In the genomic region with DNA sequence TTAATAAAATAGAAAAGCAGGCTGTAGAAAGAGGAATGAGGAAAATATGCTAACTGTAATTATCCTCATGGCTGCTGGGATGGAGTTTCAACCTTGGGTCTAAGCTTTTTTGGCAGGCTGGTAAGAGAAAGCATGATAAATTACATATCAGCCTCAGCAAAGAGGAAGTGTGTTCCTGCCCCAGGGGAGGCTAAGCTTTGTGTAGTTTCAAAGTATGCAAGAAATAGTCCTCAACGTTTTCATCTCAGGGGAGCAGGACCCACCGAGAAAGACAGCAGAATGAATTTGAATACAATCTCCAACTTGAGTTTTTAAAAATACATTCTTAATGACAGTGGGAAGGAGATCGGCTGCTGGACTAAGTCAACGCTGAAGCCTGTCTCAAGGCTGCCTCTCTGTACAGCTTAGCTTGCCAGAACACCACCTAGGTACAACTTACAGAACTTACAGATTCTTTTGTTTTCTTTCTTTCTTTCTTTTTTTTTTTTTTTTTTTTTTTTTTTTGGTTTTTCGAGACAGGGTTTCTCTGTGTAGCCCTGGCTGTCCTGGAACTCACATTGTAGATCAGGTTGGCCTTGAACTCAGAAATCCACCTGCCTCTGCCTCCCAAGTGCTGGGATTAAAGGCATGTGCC, we compare ENCODE assay signal across 20 mouse cellular contexts.
A peak's percentile ranks its signal among the peaks of the same experiment; 100 is the strongest.
DNase-seq lines count a peak whose midpoint lies in the region; ATAC-seq and TF ChIP-seq lines count a peak whose summit lies in the region.
"Had no signal": no experiment of that assay in that cellular context is flagged by ENCODE, and none has a peak within 500 bp of the region (broad histone marks: within the 10 kb centered on the region; RNA-seq: fewer than 3 reads in every experiment).

No protein-coding gene starts in this region.

- H3K9me3 ChIP-seq in liver, postnatal 0 days (ENCODE audit: low read length): no peaks in the 10 kb centered on the region
- H3K9me3 ChIP-seq in liver, embryonic 11.5 days (ENCODE audit: control insufficient read depth, low read length): no peaks in the 10 kb centered on the region
- no peaks in the 10 kb centered on the region for H3K9me3 ChIP-seq in MEL (replicated peaks; ENCODE audit: insufficient read depth, low read length)
- H3K9me3 ChIP-seq in hindbrain, embryonic 13.5 days: no peaks in the 10 kb centered on the region
- H3K9me3 ChIP-seq: embryonic facial prominence, embryonic 13.5 days; heart, embryonic 15.5 days; hindbrain, embryonic 10.5 days; liver, embryonic 13.5 days; midbrain, embryonic 10.5 days; neural tube, embryonic 12.5 days had no signal

- no peak overlapping the region for H3K4me2 ChIP-seq in liver, postnatal 0 days (ENCODE audit: low read depth, low read length)
- no peak overlapping the region for H3K4me2 ChIP-seq in liver, embryonic 11.5 days
- H3K4me2 ChIP-seq in hindbrain, embryonic 13.5 days: no peak overlapping the region
- H3K4me2 ChIP-seq: embryonic facial prominence, embryonic 13.5 days; heart, embryonic 15.5 days; liver, embryonic 13.5 days; neural tube, embryonic 12.5 days had no signal

- 0 out of 2 replicates have a peak overlapping the region, but pooled peaks have one; percentile 7 for H3K27ac ChIP-seq in liver, postnatal 0 days (ENCODE audit: low read depth)
- no peak overlapping the region for H3K27ac ChIP-seq in liver, embryonic 11.5 days (ENCODE audit: low read depth, low read length)
- H3K27ac ChIP-seq in MEL (ENCODE audit: control insufficient read depth, low read depth, low read length): 0 out of 2 replicates have a peak overlapping the region, but pooled peaks have one; percentile 25
- no peak overlapping the region for H3K27ac ChIP-seq in hindbrain, embryonic 13.5 days
- H3K27ac ChIP-seq: embryonic facial prominence, embryonic 13.5 days; heart, adult 2 months; heart, embryonic 15.5 days; hindbrain, embryonic 10.5 days; liver, embryonic 13.5 days; midbrain, embryonic 10.5 days; neural tube, embryonic 12.5 days had no signal

- no peaks in the 10 kb centered on the region for H3K4me1 ChIP-seq in liver, postnatal 0 days (ENCODE audit: insufficient read depth)
- no peaks in the 10 kb centered on the region for H3K4me1 ChIP-seq in liver, embryonic 11.5 days (replicated peaks; ENCODE audit: control insufficient read depth, insufficient read depth, low read length)
- H3K4me1 ChIP-seq in MEL (ENCODE audit: control insufficient read depth in 1 of 2, insufficient read depth in 2 of 2, low read length in 2 of 2): peaks cover 2 to 8% of the 10 kb centered on the region in 2 experiments; a peak in 3 of 4 replicates
- no peaks in the 10 kb centered on the region for H3K4me1 ChIP-seq in hindbrain, embryonic 13.5 days (replicated peaks)
- H3K4me1 ChIP-seq: embryonic facial prominence, embryonic 13.5 days; heart, embryonic 15.5 days; hindbrain, embryonic 10.5 days; liver, embryonic 13.5 days; midbrain, embryonic 10.5 days; neural tube, embryonic 12.5 days had no signal

- TF ChIP-seq POLR2A in MEL (IDR thresholded peaks at IDR 0.05; ENCODE audit: control insufficient read depth in 1 of 2, insufficient read depth in 1 of 2, low read depth in 1 of 2, low read length in 2 of 2, poor library complexity in 1 of 2): no peak

- no peaks in the 10 kb centered on the region for H3K79me2 ChIP-seq in MEL (ENCODE audit: control insufficient read depth, insufficient read depth, low read length, poor library complexity)

- no peak for TF ChIP-seq CTCF in liver, postnatal 0 days (IDR thresholded peaks at IDR 0.05; ENCODE audit: low read depth)
- TF ChIP-seq CTCF in MEL (IDR thresholded peaks at IDR 0.05 in 2 of 3, conservative IDR thresholded peaks at IDR 0.05 in 1 of 3; ENCODE audit: control insufficient read depth in 1 of 3, insufficient read depth in 1 of 3, low read depth in 2 of 3, low read length in 3 of 3, poor library complexity in 1 of 3, severe bottlenecking in 1 of 3): no peak

- no peaks in the 10 kb centered on the region for H3K36me3 ChIP-seq in liver, postnatal 0 days (replicated peaks; ENCODE audit: insufficient read depth, low read length)
- H3K36me3 ChIP-seq in liver, embryonic 11.5 days (ENCODE audit: control insufficient read depth, insufficient read depth, low read length): no peaks in the 10 kb centered on the region
- peaks cover 0 to 7% of the 10 kb centered on the region in 2 experiments; a peak in 2 of 4 replicates for H3K36me3 ChIP-seq in MEL (ENCODE audit: control insufficient read depth in 1 of 2, insufficient read depth in 2 of 2, low read length in 2 of 2)
- H3K36me3 ChIP-seq in hindbrain, embryonic 13.5 days: no peaks in the 10 kb centered on the region
- H3K36me3 ChIP-seq: embryonic facial prominence, embryonic 13.5 days; heart, embryonic 15.5 days; hindbrain, embryonic 10.5 days; liver, embryonic 13.5 days; midbrain, embryonic 10.5 days; neural tube, embryonic 12.5 days had no signal

- ATAC-seq in liver, postnatal 0 days: no peak
- ATAC-seq in liver, embryonic 11.5 days (replicated peaks; ENCODE audit: low FRiP score): no peak
- peak; percentile 57 to 66; a peak in 3 of 4 replicates for ATAC-seq in hematopoietic stem cell, adult 5-6 weeks (replicated peaks in 1 of 2; ENCODE audit: insufficient read depth in 1 of 2, low FRiP score in 2 of 2, low TSS enrichment in 1 of 2, low read depth in 1 of 2, poor library complexity in 2 of 2, severe bottlenecking in 2 of 2)
- no peak for ATAC-seq in hindbrain, embryonic 13.5 days (ENCODE audit: low FRiP score)
- ATAC-seq: CD4-positive, CD25-positive, alpha-beta regulatory T cell, adult 4 months had no signal

- 44% methylated on average over 4 of the region's 5 CpGs for whole genome bisulfite sequencing in liver, postnatal 0 days (ENCODE audit: insufficient replicate concordance)
- WGBS in liver, embryonic 11.5 days: 50% methylated on average over 4 of the region's 5 CpGs
- WGBS in hindbrain, embryonic 13.5 days: 71% methylated on average over 5 of the region's 5 CpGs

- no peak overlapping the region for H3K4me3 ChIP-seq in liver, postnatal 0 days (ENCODE audit: low read depth, low read length)
- H3K4me3 ChIP-seq in liver, embryonic 11.5 days (ENCODE audit: low read depth, low read length): no peak overlapping the region
- peak overlapping the region; percentile 22 to 30; a peak in 2 of 4 replicates for H3K4me3 ChIP-seq in MEL (ENCODE audit: control insufficient read depth in 1 of 2, insufficient read depth in 1 of 2, low read depth in 2 of 2, low read length in 2 of 2)
- no peak overlapping the region for H3K4me3 ChIP-seq in hindbrain, embryonic 13.5 days
- H3K4me3 ChIP-seq: embryonic facial prominence, embryonic 13.5 days; heart, adult 2 months; heart, embryonic 15.5 days; hindbrain, embryonic 10.5 days; liver, embryonic 13.5 days; midbrain, embryonic 10.5 days; neural tube, embryonic 12.5 days had no signal

- no peaks in the 10 kb centered on the region for H3K27me3 ChIP-seq in liver, postnatal 0 days (ENCODE audit: insufficient read depth, low read length)
- no peaks in the 10 kb centered on the region for H3K27me3 ChIP-seq in liver, embryonic 11.5 days (replicated peaks; ENCODE audit: control insufficient read depth, insufficient read depth, low read length)
- no peaks in the 10 kb centered on the region for H3K27me3 ChIP-seq in MEL (ENCODE audit: control insufficient read depth in 1 of 2, insufficient read depth in 2 of 2, low read length in 2 of 2)
- H3K27me3 ChIP-seq in hindbrain, embryonic 13.5 days: no peaks in the 10 kb centered on the region
- H3K27me3 ChIP-seq: embryonic facial prominence, embryonic 13.5 days; heart, embryonic 15.5 days; liver, embryonic 13.5 days; neural tube, embryonic 12.5 days had no signal

- peak; percentile 18 for DNase-seq in liver, postnatal 0 days
- DNase-seq in liver, embryonic 11.5 days (ENCODE audit: low spot score): no peak
- DNase-seq in MEL (ENCODE audit: low read depth, low spot score): peak; percentile 79
- DNase-seq in spleen, postnatal 36 days (ENCODE audit: low spot score in 2 of 2): peak; percentile 67 to 74
- DNase-seq in cerebellum, adult 8-10 months: no peak
- DNase-seq: cerebellum, adult 11 months; cerebellum, postnatal 36 days; gastrocnemius, postnatal 10 days; liver, embryonic 13.5 days; right cerebral cortex, postnatal 25 days; thymus, adult 18-20 months had no signal

- H3K9ac ChIP-seq in liver, postnatal 0 days (replicated peaks): no peak overlapping the region
- H3K9ac ChIP-seq in liver, embryonic 11.5 days (ENCODE audit: low read depth, low read length): no peak overlapping the region
- H3K9ac ChIP-seq in MEL (ENCODE audit: control insufficient read depth, low read depth, low read length, poor library complexity, severe bottlenecking): peak overlapping the region; percentile 22; the same call in 1 of the 2 replicates
- no peak overlapping the region for H3K9ac ChIP-seq in hindbrain, embryonic 13.5 days
- H3K9ac ChIP-seq: embryonic facial prominence, embryonic 13.5 days; heart, embryonic 15.5 days; liver, embryonic 13.5 days; neural tube, embryonic 12.5 days had no signal

- no peak for TF ChIP-seq EP300 in liver, postnatal 0 days (IDR thresholded peaks at IDR 0.05; ENCODE audit: low read depth)
- TF ChIP-seq EP300 in MEL (IDR thresholded peaks at IDR 0.05; ENCODE audit: low read depth in 1 of 2, low read length in 2 of 2): peak in 1 of 2 experiments; percentile 62; a peak in 2 of 4 replicates

- no peak for TF ChIP-seq RAD21 in MEL (IDR thresholded peaks at IDR 0.05; ENCODE audit: low read depth, low read length)

TF ChIP-seq in MEL, 35 proteins besides CTCF, POLR2A, EP300 and RAD21:
- TF ChIP-seq GABPA (IDR thresholded peaks at IDR 0.05; ENCODE audit: low read depth, low read length): no peak
- no peak for TF ChIP-seq TAL1 (IDR thresholded peaks at IDR 0.05; ENCODE audit: low read length)
- TF ChIP-seq RCOR1 (IDR thresholded peaks at IDR 0.05; ENCODE audit: low read depth, low read length): peak; percentile 49; the same call in 1 of the 2 replicates
- no peak for TF ChIP-seq USF2 (IDR thresholded peaks at IDR 0.05; ENCODE audit: borderline replicate concordance in 1 of 2, insufficient read depth in 1 of 2, low read depth in 1 of 2, low read length in 2 of 2)
- no peak for TF ChIP-seq CHD2 (IDR thresholded peaks at IDR 0.05; ENCODE audit: low read length)
- peak; percentile 54; the same call in 1 of the 2 replicates for TF ChIP-seq GATA1 (IDR thresholded peaks at IDR 0.05; ENCODE audit: low read depth, low read length)
- no peak for TF ChIP-seq TBP (IDR thresholded peaks at IDR 0.05; ENCODE audit: low read depth, low read length)
- no peak for TF ChIP-seq MAZ (IDR thresholded peaks at IDR 0.05; ENCODE audit: low read depth, low read length)
- no peak for TF ChIP-seq ELF1 (IDR thresholded peaks at IDR 0.05; ENCODE audit: low read depth, low read length)
- TF ChIP-seq ZMIZ1 (IDR thresholded peaks at IDR 0.05; ENCODE audit: low read depth, low read length): no peak

Comparison
In these comparisons a context has a peak if more than half of its experiments do, and no peak if none do; other contexts are left out.
1. DNase-seq: peak in liver, postnatal 0 days (single experiment), MEL (single experiment) and spleen, postnatal 36 days (2 of 2); none in liver, embryonic 11.5 days (single experiment) and cerebellum, adult 8-10 months (single experiment).
2. H3K27ac ChIP-seq: peak in liver, postnatal 0 days (single experiment) and MEL (single experiment); none in liver, embryonic 11.5 days (single experiment) and hindbrain, embryonic 13.5 days (single experiment).
3. ATAC-seq: peak in hematopoietic stem cell, adult 5-6 weeks (2 of 2); none in liver, postnatal 0 days (single experiment), liver, embryonic 11.5 days (single experiment) and hindbrain, embryonic 13.5 days (single experiment).
4. H3K4me3 ChIP-seq: peak in MEL (2 of 2); none in liver, postnatal 0 days (single experiment), liver, embryonic 11.5 days (single experiment) and hindbrain, embryonic 13.5 days (single experiment).